Mouse (Mus musculus) layer of hippocampus, postnatal 25 days (tissue): ENCODE data around the gene Col23a1. TPM values are rescaled to one million over a fixed set of nuclear protein-coding genes. Genes with fewer than 3 reads are reported as not detected.
A peak's percentile ranks its signal among the peaks of the same experiment; 100 is the strongest.

Experiments used
- DNase-seq, 2 experiments: peaks; one replicate each; pipeline ENCODE4 v3.0.0; 2022; ENCODE audit warnings: mixed read lengths in 2 of 2, low spot score in 1 of 2; ENCODE audit errors: extremely low spot score in 1 of 2
- total RNA-seq, 2 experiments: library from RNA; stranded (reverse); gene quantifications; 2 replicates each; pipeline ENCODE4 v1.2.3; 2021

The Col23a1 gene
- total RNA-seq, 2 experiments from 2014 or later, result 5.0 to 5.4 TPM

DNA sequence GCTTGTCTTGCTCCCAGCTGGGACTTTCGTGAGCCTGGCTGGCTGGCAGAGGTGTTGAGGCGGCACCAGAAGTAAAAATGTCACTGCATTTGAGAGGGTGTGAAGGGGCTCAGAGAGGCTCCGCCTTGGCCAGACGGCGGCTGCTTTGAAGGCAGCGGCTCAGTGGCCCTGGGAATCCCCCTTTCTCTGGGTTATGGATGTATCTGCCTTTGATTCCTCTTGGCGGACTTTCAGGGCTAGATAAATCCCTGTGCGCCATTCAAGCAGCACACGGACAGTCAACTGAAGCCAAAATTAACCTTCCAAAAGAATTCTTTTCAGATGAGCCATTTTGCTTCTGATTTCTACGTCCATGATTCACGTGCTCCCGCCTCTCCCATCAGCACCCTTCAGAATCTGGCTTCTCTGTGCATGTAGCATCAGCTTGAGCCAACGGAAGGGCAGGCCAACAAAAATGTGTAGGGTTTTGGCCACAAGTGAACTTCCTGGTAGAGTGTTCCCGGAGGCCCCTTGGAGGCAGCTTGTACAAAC, 237.0 kb downstream of the Col23a1 start:
- DNase-seq, result no peak

DNA sequence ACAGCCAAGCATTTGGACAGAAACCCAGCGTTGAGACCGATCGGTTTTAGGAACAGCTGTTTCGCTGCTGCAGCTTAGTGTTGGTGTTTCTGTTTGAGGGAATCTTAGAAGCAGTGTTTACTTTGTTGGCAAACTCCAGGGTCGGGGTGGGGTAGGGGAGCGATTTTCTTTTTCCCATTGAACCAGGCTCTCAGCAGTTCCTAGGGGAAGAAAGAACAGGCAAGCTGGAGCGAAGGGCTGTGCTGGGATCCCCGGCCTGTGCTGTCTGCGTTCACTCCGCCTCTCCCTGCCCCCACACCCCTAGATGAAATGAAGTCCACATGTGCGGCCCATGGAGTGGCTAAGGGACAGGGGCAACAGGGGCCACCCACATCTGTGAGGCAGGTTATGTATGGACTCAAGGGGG, 243.4 kb downstream of the Col23a1 start:
- DNase-seq, result no peak

DNA sequence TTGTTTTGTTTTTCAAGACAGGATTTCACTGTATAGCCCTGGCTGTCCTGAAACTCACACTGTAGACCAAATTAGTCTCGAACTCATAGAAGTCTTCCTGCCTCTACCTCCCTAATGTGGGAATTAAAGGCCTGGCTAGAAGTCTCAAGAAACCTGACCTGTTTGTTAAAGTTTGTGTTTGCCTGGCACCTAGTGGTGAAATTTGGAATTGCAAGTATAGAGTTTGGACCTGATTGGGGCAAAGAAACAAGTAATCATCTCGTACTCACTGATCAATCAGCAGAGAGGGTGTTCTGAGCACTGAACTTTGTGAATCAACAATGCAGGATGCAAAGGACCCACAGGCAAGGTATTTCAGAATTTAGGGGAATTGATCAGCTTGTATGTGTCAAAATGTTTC, 244.6 kb downstream of the Col23a1 start:
- DNase-seq, result peak; percentile 36 to 69

DNA sequence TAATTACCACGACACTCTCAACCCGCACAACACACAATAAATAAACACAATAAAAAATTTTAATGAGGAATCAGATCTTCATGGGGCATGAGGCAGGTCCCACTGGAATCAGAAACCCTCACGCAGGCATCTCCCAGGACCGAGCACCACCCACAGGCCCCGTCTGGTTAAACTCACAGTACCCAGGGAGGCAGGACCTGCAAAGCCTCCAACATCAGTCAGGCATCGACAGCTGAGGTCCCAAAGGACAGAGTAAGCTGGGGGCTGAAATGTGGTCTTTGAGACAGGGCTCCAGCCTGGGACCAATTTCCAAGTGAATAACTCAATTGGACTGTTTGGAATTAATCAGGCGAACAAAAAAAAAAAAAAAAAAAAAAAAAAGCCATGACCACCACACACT, 248.7 kb downstream of the Col23a1 start:
- DNase-seq, result no peak

DNA sequence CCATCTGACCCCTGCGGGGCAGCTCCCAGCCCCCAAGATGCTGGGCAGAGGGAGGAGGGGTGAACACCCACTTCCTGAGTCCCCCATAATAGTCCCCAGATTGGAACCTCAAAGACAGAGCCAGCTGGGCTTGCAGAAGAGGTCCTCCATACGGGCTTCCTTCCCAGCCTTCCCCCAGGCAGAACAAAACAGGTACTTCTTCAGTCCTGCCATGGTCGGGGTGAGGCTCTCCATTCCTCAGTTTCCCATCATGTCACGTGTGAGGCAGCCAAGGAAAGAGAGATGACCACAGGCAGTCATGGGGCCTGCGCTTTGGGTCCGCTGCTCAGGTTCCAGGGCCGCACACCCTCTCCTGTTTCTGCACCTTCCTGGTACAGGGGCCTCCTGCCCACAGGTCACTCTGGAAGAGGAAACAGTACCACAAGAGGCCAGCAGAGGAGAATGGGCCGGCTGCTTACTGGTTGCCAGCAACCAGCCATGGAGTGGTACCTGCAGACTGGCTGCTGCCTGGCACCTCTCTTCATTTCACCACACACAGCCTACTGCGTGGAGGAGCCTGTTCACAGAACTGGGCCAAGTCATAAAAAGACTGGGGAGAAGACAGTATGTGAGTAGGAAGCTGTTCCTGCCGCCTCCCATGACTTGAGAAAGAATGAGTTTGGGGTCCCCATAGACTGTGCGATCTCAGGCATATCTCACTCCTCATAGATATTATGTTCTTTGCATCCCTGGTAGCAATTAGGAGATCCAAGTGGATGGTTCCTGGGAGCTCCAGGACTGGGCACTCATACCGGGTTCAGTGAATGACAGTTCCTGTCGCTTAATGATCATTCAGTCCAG, 249.4 kb downstream of the Col23a1 start:
- no peak for DNase-seq

DNA sequence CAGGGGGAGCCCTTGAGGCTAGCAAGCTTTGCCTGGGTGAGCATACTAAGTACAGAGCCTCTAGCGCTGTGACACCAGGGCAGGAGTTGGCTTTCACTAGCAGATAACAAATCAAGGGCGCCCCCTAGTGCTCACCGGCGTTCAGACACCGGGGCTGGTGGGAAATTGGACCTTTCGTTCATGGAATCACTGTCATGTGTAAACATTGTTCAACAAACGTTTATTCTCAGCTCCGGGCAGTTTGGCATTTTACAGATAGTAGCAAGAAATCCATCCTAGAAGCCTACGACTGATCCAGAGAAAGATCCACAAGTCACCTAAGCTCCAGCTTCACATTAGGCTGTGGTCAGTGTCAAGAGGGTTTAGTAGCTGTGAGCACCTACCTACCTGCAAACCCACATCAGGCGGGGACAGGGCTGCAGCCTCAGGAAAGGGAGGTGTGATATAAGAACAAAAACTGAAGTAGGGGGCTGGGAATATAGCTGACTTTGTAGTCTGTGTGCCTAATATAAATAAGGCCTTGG, 250.1 kb downstream of the Col23a1 start:
- DNase-seq, result peak; percentile 89 to 100

DNA sequence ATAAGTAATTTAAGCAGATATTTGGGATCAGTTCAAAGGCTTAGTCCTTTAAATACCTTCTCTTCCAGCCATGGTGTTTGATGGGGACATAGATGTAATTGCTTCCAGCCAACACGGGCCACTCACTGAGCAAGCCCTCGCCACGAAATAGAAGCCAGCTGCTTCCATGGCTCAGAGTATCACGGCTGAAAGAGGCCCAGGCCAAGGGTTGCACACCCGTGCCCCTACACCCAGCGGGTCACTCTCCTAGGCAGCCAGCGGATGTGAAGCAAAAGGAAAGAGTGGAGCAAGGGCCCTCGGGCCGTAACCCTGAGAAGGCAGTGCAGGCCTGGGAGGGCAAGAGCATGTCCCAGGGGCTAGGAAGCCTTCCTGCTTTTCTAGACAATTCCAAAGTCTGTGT, 252.7 kb downstream of the Col23a1 start:
- DNase-seq, result no peak

DNA sequence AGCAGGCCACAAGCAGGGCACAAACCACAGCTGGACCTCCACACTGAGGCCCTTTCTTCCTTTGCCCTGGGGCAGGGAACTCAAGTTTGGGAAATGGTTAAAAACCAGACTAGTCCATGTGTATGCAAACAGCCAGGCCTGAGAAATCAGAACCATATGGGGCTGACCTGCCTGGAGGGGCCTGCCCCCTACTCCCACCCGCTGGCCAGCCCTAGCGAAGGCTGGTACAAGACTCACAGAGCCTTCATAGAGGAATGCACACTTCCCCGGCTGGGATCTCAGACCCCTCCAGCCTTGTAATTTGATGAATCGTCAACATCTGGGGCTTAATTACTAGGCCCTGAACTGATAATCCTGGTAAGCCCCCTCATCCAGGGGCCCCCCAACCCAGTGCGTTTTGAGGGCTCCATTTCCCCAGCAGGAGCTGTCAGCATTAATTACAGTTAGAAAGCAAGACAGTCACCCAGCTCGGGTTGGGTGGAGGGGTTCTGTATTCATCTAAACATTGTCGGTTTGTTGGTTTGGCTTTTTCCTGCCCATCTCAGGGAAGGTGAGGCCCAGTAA, 253.8 kb downstream of the Col23a1 start:
- no peak for DNase-seq

DNA sequence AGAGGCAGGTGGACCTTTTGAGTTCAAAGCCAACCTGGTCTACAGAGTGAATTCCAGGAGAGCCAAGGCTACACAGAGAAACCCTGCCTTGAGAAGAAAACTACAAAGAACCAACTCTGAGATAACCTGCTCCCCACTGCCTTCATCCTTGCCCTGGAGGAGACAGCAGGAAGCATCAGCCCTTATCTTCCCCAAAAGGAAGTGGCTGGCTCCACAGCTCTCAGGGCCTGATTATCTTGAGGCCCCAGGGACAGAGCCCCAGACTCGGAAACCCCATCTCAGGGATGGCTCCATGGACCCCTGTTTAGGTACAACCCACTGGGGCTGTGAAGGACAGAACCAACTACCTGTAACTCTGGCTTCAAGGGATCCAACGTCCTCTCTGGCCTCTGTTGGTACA, 254.7 kb downstream of the Col23a1 start:
- DNase-seq, result no peak

DNA sequence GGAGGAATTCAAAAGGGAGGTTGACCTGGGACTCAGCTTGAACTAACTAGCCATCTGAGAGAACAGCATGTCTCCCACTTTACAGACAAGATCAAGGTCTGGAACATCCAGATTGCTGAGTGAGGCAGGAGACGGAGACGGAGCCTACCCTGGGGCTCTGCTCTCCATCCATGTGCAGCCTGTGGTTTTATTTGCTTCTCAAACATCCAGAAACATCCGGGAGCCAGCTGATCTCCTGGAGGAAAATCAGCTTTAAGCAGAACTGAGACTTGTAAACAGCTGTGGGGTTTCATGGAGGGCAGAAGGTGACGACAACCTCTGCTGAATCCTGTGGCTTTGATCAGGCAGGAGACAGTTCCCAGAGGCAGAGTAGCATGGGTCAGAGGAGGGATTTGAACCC, 256.1 kb downstream of the Col23a1 start:
- no peak for DNase-seq

DNA sequence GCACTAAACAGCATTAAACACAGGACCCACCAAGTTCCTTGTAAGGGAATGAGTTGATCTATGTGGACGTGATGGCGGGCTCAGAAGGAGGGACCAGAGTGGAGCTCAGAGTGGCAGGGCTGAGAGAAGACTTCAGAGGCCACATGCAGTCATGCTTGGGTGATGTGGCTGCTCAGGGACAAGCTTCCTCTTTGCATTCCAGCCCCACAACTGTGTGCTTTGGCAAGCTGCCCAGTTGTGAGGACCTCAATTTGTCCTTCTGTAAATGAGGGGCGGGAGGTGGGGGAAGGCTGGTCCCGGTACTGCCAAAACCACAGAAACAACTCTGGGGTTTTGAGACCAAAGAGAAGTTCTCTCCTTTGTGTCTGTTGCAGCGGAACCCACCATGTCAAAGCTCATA, 261.5 kb downstream of the Col23a1 start:
- no peak for DNase-seq

DNA sequence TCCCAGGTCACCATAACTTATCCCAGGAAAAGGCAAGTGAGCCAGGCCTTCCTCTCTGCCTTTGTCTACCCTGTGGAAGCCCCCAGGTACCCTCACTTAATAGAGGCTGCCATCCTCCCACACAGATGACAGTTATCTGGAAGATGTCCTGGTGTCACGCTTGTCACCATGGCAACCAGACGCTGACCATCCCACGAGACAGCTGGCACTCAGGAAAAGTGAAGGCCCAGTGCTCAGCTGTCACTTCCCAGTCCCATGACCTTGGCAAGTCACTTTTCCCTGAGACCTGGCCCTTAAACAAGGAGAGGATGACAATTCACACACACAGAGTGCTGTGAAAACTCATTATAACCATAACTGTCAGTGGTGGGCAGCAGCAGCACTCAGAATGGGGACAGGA, 262.4 kb downstream of the Col23a1 start:
- DNase-seq, result no peak

DNA sequence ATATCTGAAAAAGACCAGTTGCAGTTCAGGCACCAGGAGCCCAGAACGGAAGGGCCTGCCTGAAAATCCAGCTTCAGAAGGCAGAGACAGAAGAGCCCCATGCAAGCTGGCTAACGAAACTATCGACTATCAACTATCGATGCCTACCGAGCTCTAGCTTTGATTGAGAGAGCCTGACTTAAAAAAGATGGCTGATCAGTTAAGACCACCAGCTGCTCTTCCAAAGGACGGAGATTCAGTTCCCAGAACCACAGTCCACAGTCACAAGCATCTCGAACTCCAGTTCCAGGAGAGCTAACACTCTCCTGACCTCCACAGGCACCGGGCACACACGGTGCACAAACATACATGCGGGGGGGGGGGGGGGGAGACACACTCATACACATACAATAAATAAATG, 264.9 kb downstream of the Col23a1 start:
- DNase-seq, result no peak

DNA sequence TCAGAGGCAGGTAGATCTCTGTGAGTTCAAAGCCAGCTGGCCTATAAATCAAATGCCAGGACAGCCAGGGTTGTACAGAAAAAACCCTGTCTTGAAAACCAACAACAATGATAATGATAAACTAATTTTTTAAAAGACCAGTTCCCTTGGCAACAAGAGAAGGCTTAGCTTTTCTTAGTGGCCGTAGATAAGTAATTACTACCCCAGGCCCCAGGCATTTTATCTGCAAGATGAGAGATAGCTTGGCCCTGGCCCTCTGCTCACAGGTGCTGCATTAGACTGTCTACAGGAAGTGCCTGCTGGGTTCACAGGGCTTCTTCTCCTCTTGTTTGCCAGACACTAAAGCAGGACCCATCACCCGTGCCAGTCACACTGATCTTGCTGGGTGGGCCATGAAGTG, 265.3 kb downstream of the Col23a1 start:
- DNase-seq, result no peak

DNA sequence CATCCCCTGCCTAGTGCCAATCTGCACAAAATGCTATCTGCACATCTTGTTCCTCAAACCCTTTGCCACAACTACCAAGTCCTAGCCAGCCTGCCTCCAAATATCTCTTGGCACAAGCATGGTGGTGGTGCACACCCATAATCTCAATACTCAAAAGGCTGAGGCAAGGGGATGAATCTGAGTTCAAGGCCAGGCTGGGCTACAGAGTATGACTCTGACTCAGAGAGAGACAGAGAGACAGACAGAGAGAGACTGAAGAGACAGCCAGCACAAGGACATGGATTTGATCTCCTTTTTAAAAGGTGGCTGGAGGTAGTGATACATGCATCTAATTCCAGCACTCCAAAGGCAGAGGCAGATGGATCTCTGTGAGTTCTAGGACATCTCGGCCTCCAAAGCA, 273.6 kb downstream of the Col23a1 start:
- DNase-seq, result no peak

DNA sequence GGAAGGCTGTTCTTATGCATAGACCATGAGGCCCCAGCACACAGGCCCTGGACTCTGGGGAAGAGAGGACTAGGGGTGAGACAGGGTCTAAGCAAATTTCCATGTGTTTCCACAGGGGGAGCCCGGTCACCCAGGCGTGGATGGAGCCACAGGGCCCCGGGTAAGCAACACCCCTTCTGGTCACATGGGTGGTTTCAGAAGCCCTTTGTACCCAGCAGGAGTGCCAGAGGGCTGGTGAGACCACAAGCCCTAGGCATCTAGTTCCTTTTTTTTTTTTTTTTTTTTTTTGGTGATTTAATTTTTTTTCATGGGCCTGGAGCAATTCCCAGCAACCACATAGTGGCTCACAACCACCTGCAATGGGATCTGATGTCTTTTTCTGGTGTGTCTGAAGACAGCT, 275.3 kb downstream of the Col23a1 start:
- DNase-seq, result no peak

DNA sequence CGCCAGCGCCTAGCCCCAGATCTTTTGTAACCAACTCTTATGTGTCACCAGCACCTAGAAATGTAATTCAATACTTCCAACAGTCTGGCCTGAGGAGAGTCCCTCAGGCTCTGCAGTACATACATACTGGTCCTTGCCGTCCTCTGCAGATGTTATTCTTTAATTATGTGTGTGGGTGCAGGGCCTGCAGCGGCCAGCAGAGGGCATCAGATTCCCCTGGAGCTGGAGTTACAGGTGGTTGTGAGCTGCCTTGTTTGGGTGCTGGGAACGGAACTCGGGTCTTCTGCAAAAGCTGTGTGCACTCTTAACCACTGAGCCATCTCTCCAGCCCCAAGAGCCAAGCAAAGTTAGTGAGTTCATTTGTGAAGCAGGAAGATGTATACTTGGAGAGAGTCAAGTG, 276.2 kb downstream of the Col23a1 start:
- no peak for DNase-seq

DNA sequence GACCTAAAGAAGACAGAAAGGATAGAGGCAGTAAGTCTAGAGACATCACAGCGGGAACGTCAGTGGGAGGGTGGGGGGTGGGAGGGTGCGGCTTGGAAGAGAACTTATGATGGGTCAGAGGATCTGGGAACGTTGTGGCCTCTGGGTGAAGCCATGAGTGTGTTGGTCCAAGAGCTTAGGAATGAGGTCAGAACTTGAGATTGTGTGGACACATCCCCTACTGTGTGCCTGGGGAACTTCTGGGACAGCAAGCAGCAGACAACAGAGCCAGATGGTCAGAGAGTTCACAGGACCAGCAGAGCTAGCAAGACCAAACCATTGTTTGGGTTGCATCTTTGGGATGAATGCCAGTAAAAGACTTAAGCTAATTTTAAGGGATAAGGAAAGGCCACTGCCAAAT, 279.1 kb downstream of the Col23a1 start:
- DNase-seq, result no peak

DNA sequence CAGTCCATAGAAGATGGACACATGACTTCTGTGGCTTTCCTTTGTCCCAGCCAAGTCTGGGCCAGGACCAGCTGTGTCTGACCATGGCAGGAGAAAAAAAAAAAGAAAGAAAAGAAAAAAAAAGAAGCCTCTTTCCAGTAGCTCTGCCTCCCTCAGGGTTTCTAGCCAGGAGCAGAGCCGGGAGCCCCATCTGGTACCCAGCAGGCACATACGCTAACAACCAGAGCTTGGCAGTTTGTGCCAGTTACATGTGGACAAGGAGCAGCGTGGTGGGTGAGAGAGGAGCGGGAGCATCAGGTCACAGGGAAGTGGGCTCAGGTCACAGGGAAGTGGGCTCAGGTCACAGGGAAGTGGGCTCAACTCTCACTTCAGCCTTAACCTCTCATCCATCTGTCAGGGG, 286.7 kb downstream of the Col23a1 start:
- DNase-seq, result peak in 1 of 2 experiments; percentile 31

DNA sequence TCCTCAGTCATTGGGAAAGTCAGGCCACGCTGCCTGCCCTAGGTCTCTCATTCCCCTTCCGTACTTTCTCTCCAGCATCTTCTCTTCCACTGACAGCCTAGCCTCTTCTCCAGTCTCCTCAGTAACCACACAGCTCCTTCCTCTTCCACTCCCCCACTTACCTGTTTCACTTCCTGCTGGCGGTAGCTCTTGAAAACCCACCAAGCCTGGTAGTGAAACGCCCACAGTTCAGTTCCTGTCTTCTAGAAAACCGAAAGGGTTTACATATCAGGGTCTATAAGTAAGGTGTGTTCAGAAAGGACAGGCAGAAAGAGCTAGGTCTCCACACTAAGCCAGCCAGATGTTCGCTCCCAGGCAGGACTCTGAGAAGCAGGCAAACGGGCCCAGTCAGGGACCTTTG, 287.9 kb downstream of the Col23a1 start:
- no peak for DNase-seq

DNA sequence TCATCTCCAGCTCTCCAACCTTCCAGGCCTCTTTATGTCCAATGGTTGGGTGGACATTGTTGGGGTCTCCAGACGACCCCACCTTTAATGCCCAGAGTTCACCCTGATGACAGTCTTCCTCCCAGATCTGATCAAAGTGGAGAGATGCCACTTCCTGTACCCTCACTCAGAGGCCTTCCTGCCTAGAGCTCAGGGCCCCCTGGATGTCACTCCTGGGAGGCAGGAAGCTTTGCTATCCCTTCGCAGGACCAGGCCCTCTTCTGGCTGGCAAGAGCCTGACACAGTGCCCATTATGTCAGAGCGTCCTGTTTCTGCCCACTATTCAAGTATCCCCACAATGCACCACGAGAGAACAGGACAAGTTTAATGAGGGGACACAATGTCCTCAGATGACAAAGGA, 289.3 kb downstream of the Col23a1 start:
- no peak for DNase-seq

DNA sequence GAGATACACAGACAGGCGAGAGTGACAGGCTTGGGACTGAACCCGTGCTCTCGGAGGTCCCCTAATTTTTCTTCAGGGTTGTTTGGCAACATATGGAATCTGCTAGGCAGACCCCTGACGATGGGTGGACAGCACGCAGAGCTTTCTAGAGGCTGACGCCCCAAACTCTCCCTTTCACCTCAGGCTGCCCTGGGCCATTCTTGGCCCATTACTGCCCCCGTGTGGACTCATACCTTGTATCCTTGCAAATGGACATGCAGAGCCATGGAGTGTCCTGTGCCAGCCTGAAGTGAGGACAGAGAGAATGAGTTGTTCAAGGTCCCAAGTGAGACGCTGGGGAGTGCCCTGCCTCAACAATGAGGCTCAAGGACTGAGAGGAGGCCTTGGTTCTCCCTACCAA, 293.0 kb downstream of the Col23a1 start:
- DNase-seq, result peak; percentile 43 to 70
